ENCODE assay signal across 30 mouse cellular contexts in the genomic region with DNA sequence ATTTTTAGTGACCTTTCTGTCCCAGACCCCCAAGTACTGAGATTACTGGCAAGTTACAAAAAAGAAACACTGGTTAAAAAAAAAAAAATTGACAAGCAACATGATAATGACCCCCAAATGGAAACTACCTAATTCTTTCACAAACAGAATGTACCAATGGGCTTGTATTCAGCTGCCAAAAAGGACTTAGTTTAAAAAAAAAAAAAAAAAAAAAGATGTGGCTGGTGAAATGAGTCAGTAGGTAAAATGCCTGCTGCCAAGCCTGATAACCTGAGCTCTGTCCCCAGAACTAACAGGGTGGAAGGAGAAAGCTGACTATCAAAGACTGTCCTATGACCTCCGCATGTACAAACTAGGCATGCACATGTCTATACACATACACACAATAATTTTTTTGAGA.
"Had no signal": no experiment of that assay in that cellular context is flagged by ENCODE, and none has a peak within 500 bp of the region (broad histone marks: within the 10 kb centered on the region; RNA-seq: fewer than 3 reads in every experiment).

No protein-coding gene starts in this region.

- DNase-seq: heart, postnatal 10 days; heart, postnatal 14 days; heart, postnatal 36 days; heart, postnatal 4 days; kidney, adult 11 months; kidney, adult 18-20 months; kidney, adult 2 months; kidney, adult 8-10 months; kidney, adult 9 months; kidney, postnatal 10 days; kidney, postnatal 14 days; kidney, postnatal 25 days; kidney, postnatal 36 days; kidney, postnatal 4 days; layer of hippocampus, adult 9-11 months; layer of hippocampus, postnatal 36 days had no signal

- H3K27ac ChIP-seq: heart, embryonic 13.5 days; heart, embryonic 15.5 days; hindbrain, embryonic 10.5 days; hindbrain, embryonic 12.5 days; hindbrain, embryonic 13.5 days; hindbrain, embryonic 14.5 days; hindbrain, embryonic 15.5 days; hindbrain, postnatal 0 days; intestine, embryonic 15.5 days; kidney, embryonic 15.5 days; kidney, postnatal 0 days; layer of hippocampus, adult 2 months had no signal

- H3K4me3 ChIP-seq: heart, embryonic 12.5 days; heart, embryonic 13.5 days; heart, embryonic 15.5 days; hindbrain, embryonic 10.5 days; hindbrain, embryonic 12.5 days; hindbrain, embryonic 13.5 days; hindbrain, embryonic 15.5 days; intestine, embryonic 15.5 days; kidney, embryonic 15.5 days; layer of hippocampus, adult 2 months had no signal

- H3K27me3 ChIP-seq: heart, embryonic 12.5 days; heart, embryonic 13.5 days; heart, embryonic 15.5 days; hindbrain, embryonic 12.5 days; hindbrain, embryonic 13.5 days; hindbrain, embryonic 15.5 days; intestine, embryonic 15.5 days; kidney, embryonic 15.5 days had no signal

- H3K4me2 ChIP-seq: heart, embryonic 11.5 days; heart, embryonic 12.5 days; heart, embryonic 13.5 days; heart, embryonic 15.5 days; hindbrain, embryonic 12.5 days; hindbrain, embryonic 13.5 days; hindbrain, embryonic 14.5 days; hindbrain, embryonic 15.5 days; intestine, embryonic 15.5 days; kidney, embryonic 15.5 days had no signal

- H3K4me1 ChIP-seq: hindbrain, embryonic 10.5 days; hindbrain, embryonic 12.5 days; intestine, embryonic 15.5 days had no signal

- H3K9me3 ChIP-seq: heart, embryonic 12.5 days; heart, embryonic 13.5 days; heart, embryonic 15.5 days; hindbrain, embryonic 10.5 days; hindbrain, embryonic 12.5 days; hindbrain, embryonic 13.5 days; hindbrain, embryonic 15.5 days; intestine, embryonic 15.5 days; kidney, embryonic 15.5 days had no signal

- H3K9ac ChIP-seq: heart, embryonic 12.5 days; heart, embryonic 13.5 days; heart, embryonic 15.5 days; hindbrain, embryonic 12.5 days; hindbrain, embryonic 13.5 days; hindbrain, embryonic 14.5 days; hindbrain, embryonic 15.5 days; intestine, embryonic 15.5 days; kidney, embryonic 15.5 days had no signal
